Mouse (Mus musculus): ENCODE results near the gene Fgf10.

GRCm38 (mm10) chr13:118658031-118658430 lies 11.6 kb upstream of the Fgf10 start:
- TF ChIP-seq ZC3H11A (IDR thresholded peaks at IDR 0.05; ENCODE audit: low read depth, low read length) = no peak
- TF ChIP-seq ELF1 (IDR thresholded peaks at IDR 0.05; ENCODE audit: low read depth, low read length) = no peak
- TF ChIP-seq MXI1 (IDR thresholded peaks at IDR 0.05; ENCODE audit: low read depth, low read length) = no peak
- TF ChIP-seq TCF12 (IDR thresholded peaks at IDR 0.05; ENCODE audit: low read depth, low read length) = no peak
- TF ChIP-seq POLR2A (IDR thresholded peaks at IDR 0.05; ENCODE audit: low read depth, low read length) = no peak
- no peak for TF ChIP-seq EP300 (IDR thresholded peaks at IDR 0.05; ENCODE audit: low read length)
- no peak for TF ChIP-seq SMC3 (IDR thresholded peaks at IDR 0.05; ENCODE audit: low read depth, low read length)
- no peak for TF ChIP-seq CTCF (conservative IDR thresholded peaks at IDR 0.05 in 1 of 2, IDR thresholded peaks at IDR 0.05 in 1 of 2; ENCODE audit: low read depth in 2 of 2, low read length in 2 of 2)
- no peak for TF ChIP-seq KAT2A (IDR thresholded peaks at IDR 0.05; ENCODE audit: insufficient replicate concordance, low read length)
- no peak for TF ChIP-seq MAFK (IDR thresholded peaks at IDR 0.05; ENCODE audit: insufficient replicate concordance, low read length)

Measured in CH12.LX (cell line).